Mouse (Mus musculus): ENCODE measurements around the gene Gss.
A peak's percentile ranks its signal among the peaks of the same experiment; 100 is the strongest.
"Not testable (repeated sequence)": the region's sequence is repeated elsewhere in the genome, so short reads cannot be mapped to it uniquely, and the experiment has no call there.

Gene Gss

DNA sequence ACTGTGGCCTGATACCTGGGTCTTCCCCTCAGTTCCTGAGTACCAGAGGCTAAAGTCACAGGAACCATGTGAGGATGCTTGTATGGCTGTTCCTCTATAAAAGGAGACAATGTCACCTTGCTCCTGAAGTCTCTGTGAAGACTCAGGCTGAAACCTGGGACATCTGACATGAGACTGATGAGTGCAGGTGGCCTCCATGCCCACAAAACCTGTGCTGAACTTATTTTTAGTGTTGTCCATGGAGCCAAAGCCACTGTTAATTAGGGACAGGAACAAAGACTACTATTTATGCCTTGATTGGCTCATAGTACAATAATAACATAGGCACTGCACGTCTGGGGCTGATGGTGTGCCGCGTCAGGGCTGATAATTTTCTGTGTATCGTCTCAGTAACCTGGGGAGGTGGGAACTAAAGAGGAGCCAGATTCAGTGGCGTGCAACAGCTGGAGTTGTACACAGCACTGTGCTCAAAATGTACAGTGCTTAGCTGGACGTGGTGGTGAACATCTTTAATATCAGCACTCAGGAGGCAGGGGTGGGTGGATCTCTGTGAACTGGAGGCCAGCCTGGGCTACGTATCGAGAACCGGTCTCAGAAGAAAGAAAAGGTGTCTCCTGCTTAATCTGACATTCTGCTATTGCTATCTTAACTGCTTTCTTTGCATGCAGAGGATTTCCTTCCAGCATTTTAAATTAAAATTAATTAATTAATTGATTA lies 19.4 kb upstream of the Gss start:
- no peaks in the 10 kb centered on the region for H3K36me3 ChIP-seq (ENCODE audit: insufficient read depth, low read length)
- H3K9me3 ChIP-seq (ENCODE audit: low read length) = no peaks in the 10 kb centered on the region
- H3K4me1 ChIP-seq (replicated peaks; ENCODE audit: low read depth, low read length) = peaks cover 63% of the 10 kb centered on the region
- TF ChIP-seq POU5F1 (IDR thresholded peaks at IDR 0.05; ENCODE audit: borderline replicate concordance, low read length) (no peak), NANOG (IDR thresholded peaks at IDR 0.05; ENCODE audit: borderline replicate concordance, low read length) (no peak), CTCF (conservative IDR thresholded peaks at IDR 0.05; ENCODE audit: low read length) (no peak)
- H3K4me3 ChIP-seq (replicated peaks; ENCODE audit: low read length) = 0 out of 2 replicates have a peak overlapping the region, but pooled peaks have one; percentile 79
- peaks cover 7% of the 10 kb centered on the region; the same call in 1 of the 2 replicates for H3K27me3 ChIP-seq (ENCODE audit: insufficient read depth, low read length)

DNA sequence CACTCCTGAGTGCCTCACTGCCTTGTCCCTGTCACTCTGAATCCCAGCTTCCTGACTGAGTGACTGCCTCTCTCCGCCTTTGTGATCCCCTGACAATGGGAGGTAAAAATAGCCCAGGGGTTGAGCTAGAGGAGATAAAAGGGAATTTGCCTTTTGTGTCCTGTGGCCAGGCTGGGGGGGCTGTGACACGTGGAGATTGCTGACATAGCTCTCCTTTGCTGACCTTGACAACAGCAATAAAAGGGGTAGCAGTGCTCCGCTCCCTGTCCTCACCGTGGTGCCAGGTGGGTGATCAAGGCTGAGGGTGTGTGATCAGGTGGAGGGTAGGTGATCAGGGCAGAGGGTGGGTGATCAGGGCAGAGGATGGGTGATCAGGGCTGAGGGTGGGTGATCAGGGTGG lies 18.4 kb upstream of the Gss start, which contains the start of gene Myh7b:
Gene Myh7b (plus strand): TSS at position 235 of the 400 bp plus-strand sequence.
- H3K27me3 ChIP-seq (ENCODE audit: insufficient read depth, low read length) = peaks cover 5% of the 10 kb centered on the region; the same call in 1 of the 2 replicates
- peaks cover 61% of the 10 kb centered on the region for H3K4me1 ChIP-seq (replicated peaks; ENCODE audit: low read depth, low read length)
- no peak for TF ChIP-seq CTCF (conservative IDR thresholded peaks at IDR 0.05; ENCODE audit: low read length)
- no peak for TF ChIP-seq NANOG (IDR thresholded peaks at IDR 0.05; ENCODE audit: borderline replicate concordance, low read length)
- TF ChIP-seq POU5F1 (IDR thresholded peaks at IDR 0.05; ENCODE audit: borderline replicate concordance, low read length) = no peak
- H3K36me3 ChIP-seq (ENCODE audit: insufficient read depth, low read length) = no peaks in the 10 kb centered on the region
- H3K9me3 ChIP-seq (ENCODE audit: low read length) = no peaks in the 10 kb centered on the region
- H3K4me3 ChIP-seq (replicated peaks; ENCODE audit: low read length) = no peak within 1 kb of the TSS

DNA sequence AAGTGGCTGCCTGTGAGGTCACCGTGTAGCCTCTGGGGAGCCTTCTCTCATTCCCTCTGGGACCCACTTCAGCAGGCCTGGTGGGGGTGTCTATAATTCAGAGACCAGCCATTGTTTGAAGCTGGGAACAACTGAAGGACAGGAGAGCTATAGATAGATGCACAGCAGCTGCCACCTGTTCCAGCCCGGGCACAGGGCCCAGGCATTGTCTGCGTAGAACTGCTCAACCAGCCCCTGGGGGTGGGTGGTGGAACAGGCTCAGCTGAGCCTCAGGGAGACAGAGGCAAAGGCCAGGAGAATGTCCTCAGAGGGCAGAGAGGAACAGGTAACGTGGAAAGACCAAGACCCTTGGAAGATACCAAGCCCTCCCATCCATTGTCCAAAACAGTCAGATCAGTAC lies 13.8 kb upstream of the Gss start:
- H3K36me3 ChIP-seq (ENCODE audit: insufficient read depth, low read length) = no peaks in the 10 kb centered on the region
- 0 out of 2 replicates have a peak, but pooled peaks cover 3% of the 10 kb centered on the region for H3K27me3 ChIP-seq (ENCODE audit: insufficient read depth, low read length)
- no peak for TF ChIP-seq NANOG (IDR thresholded peaks at IDR 0.05; ENCODE audit: borderline replicate concordance, low read length)
- TF ChIP-seq CTCF (conservative IDR thresholded peaks at IDR 0.05; ENCODE audit: low read length) = no peak
- no peak for TF ChIP-seq POU5F1 (IDR thresholded peaks at IDR 0.05; ENCODE audit: borderline replicate concordance, low read length)
- H3K9me3 ChIP-seq (ENCODE audit: low read length) = no peaks in the 10 kb centered on the region
- H3K4me1 ChIP-seq (replicated peaks; ENCODE audit: low read depth, low read length) = peaks cover 33% of the 10 kb centered on the region
- no peak overlapping the region for H3K4me3 ChIP-seq (replicated peaks; ENCODE audit: low read length)

DNA sequence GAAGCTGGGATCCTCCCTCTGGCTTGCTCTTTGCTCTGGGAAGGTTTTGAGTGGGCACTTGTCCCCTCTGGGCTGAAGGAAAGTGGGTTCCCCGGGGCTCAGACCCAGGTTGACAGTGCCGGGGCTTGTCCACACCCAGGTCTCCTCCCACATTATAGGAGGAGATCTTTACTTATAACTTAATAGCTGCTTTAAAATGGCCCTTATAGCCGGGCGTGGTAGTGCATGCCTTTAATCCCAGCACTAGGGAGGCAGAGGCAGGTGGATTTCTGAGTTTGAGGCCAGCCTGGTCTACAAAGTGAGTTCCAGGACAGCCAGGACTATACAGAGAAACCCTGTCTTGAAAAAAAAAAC lies 12.6 kb upstream of the Gss start:
- not testable (repeated sequence) for H3K36me3 ChIP-seq (ENCODE audit: insufficient read depth, low read length); H3K9me3 ChIP-seq (ENCODE audit: low read length); H3K4me3 ChIP-seq (replicated peaks; ENCODE audit: low read length); H3K27me3 ChIP-seq (ENCODE audit: insufficient read depth, low read length)
- H3K4me1 ChIP-seq (replicated peaks; ENCODE audit: low read depth, low read length) = peaks cover 25% of the 10 kb centered on the region

DNA sequence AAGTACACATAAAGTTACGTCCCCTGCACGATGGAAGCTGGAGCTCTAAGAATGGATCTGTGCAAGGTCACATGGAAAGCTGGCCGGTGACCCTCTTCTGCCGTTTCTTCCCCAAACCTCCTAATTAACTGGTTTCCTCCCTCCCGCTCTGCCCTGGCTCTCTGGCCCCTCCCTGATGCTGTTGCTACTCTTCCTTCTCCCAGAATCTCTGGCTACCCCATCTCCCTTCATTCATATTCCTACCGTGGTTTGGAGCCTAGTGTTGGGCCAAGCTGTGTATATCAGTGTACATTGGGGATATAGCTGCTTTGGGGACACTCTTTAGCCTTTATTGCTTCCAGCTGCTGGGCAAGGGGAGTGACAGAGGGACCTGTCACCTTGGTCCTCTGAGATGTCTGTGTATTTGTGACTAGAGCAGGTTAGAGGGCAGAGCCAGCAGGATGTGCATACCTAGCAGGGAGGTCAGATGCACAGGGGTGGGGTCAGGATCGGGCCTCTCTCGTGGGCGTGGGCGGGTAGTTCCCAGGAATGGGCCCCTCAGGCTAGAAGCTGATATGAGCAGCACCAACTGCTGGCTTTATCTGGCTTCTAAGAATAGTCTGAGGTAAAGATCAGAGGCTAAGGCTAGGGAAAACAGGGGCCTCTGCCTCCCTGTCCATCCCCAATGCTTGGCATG lies 12.1 kb upstream of the Gss start:
- Histone ChIP-seq H3K4me1 (replicated peaks; ENCODE audit: low read depth, low read length) (peaks cover 25% of the 10 kb centered on the region), H3K27me3 (ENCODE audit: insufficient read depth, low read length) (0 out of 2 replicates have a peak, but pooled peaks cover 3% of the 10 kb centered on the region), H3K36me3 (ENCODE audit: insufficient read depth, low read length) (no peaks in the 10 kb centered on the region), H3K9me3 (ENCODE audit: low read length) (no peaks in the 10 kb centered on the region), H3K4me3 (replicated peaks; ENCODE audit: low read length) (no peak overlapping the region)
- no peak for TF ChIP-seq NANOG (IDR thresholded peaks at IDR 0.05; ENCODE audit: borderline replicate concordance, low read length)
- TF ChIP-seq CTCF (conservative IDR thresholded peaks at IDR 0.05; ENCODE audit: low read length) = no peak
- TF ChIP-seq POU5F1 (IDR thresholded peaks at IDR 0.05; ENCODE audit: borderline replicate concordance, low read length) = no peak

DNA sequence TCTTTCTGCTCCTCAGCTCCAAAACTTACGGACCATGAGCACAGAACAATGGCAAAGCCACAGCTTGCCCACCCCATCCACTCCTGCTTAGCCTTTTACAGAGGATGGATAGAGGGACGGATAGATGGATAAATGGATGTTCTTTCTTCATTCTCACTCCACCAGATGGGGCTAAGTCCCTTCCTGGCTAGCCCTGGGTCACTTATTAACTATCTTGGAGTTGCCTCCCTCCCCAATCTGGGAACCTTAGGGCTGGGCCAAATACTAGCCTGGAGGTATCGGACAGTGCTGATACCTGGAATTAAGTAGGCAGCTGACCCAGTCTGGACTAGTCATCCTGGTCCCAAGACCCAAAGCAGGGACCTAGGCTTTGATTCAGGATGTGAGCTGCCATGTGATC lies 11.1 kb upstream of the Gss start:
- no peak for TF ChIP-seq POU5F1 (IDR thresholded peaks at IDR 0.05; ENCODE audit: borderline replicate concordance, low read length)
- 0 out of 2 replicates have a peak, but pooled peaks cover 3% of the 10 kb centered on the region for H3K27me3 ChIP-seq (ENCODE audit: insufficient read depth, low read length)
- no peaks in the 10 kb centered on the region for H3K9me3 ChIP-seq (ENCODE audit: low read length)
- peaks cover 25% of the 10 kb centered on the region for H3K4me1 ChIP-seq (replicated peaks; ENCODE audit: low read depth, low read length)
- no peaks in the 10 kb centered on the region for H3K36me3 ChIP-seq (ENCODE audit: insufficient read depth, low read length)
- H3K4me3 ChIP-seq (replicated peaks; ENCODE audit: low read length) = no peak overlapping the region

DNA sequence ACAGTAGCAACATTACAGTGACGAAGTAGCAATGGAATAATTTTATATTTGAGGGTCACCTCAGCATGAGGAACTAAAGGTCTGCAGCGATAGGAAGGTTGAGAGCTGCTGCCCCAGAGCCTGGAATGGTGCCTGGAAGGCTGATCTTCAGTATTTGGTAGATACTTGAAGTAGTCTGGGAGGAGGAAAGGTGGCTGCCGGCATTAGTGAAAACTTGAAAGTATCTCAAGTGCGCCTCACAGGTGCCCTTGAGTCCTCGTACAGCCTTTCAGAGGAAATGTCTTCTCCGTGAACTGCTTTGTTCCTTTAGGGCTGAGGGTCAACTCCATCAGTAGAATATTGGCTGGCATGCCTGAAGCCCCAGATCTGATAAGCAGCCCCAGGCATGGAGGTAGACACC lies 2.9 kb upstream of the Gss start:
- no peaks in the 10 kb centered on the region for H3K27me3 ChIP-seq (ENCODE audit: insufficient read depth, low read length)
- TF ChIP-seq NANOG (IDR thresholded peaks at IDR 0.05; ENCODE audit: borderline replicate concordance, low read length) (no peak), CTCF (conservative IDR thresholded peaks at IDR 0.05; ENCODE audit: low read length) (no peak), POU5F1 (IDR thresholded peaks at IDR 0.05; ENCODE audit: borderline replicate concordance, low read length) (no peak)
- H3K36me3 ChIP-seq (ENCODE audit: insufficient read depth, low read length) = 0 out of 2 replicates have a peak, but pooled peaks cover under 1% of the 10 kb centered on the region
- H3K4me1 ChIP-seq (replicated peaks; ENCODE audit: low read depth, low read length) = peaks cover 34% of the 10 kb centered on the region
- H3K4me3 ChIP-seq (replicated peaks; ENCODE audit: low read length) = no peak overlapping the region
- no peaks in the 10 kb centered on the region for H3K9me3 ChIP-seq (ENCODE audit: low read length)

DNA sequence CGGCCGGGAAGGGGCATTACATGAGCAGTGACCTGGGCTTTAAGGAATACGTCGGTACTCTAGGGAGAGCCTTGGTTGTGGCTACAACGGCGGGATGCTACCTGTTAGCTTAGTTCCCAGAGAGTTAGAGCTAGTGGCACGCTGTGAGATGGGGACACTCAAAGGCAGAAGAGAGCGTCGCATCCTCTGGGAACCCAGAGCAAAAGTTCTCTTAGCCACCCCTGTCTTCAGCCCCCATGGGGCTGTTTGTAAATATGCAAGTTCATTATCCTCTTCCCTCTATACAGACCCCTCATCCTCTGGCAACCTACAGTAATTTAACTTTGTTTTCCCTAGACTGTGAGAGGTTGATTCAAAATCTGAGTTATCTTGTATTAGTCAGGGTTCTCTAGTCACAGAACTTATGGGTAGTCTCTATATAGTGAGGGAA lies 259 bp upstream of the Gss start:
- Histone ChIP-seq H3K4me1 (replicated peaks; ENCODE audit: low read depth, low read length) (peaks cover 58% of the 10 kb centered on the region), H3K27me3 (ENCODE audit: insufficient read depth, low read length) (no peaks in the 10 kb centered on the region), H3K9me3 (ENCODE audit: low read length) (no peaks in the 10 kb centered on the region), H3K4me3 (replicated peaks; ENCODE audit: low read length) (peak overlapping the region; percentile 86), H3K36me3 (ENCODE audit: insufficient read depth, low read length) (0 out of 2 replicates have a peak, but pooled peaks cover 4% of the 10 kb centered on the region)
- TF ChIP-seq NANOG (IDR thresholded peaks at IDR 0.05; ENCODE audit: borderline replicate concordance, low read length) = no peak
- no peak for TF ChIP-seq CTCF (conservative IDR thresholded peaks at IDR 0.05; ENCODE audit: low read length)
- TF ChIP-seq POU5F1 (IDR thresholded peaks at IDR 0.05; ENCODE audit: borderline replicate concordance, low read length) = no peak

Data from E14TG2a.4 (cell line).